Mouse (Mus musculus) G1E (cell line): Measurements from ENCODE around the gene Rasa1. TPM values are rescaled to one million over a fixed set of nuclear protein-coding genes. Genes with fewer than 3 reads are reported as not detected.

ENCODE experiments used
- ATAC-seq: 2 replicates; pipeline ENCODE4 v1.8.0; 2016; ENCODE audit warnings: mild to moderate bottlenecking; ENCODE audit not compliant: insufficient number of reproducible peaks, poor library complexity, low FRiP score, severe bottlenecking; ENCODE audit errors: extremely low read depth
- DNase-seq: peaks from one replicate; pipeline ENCODE4 v3.0.0; 2012; ENCODE audit warnings: low spot score
- H3K27me3 ChIP-seq: 2 replicates; pipeline ENCODE4 v1.6.1; 2012; ENCODE audit warnings: mild to moderate bottlenecking, low read length, inconsistent platforms; ENCODE audit not compliant: insufficient read depth
- H3K36me3 ChIP-seq: replicated peaks from 2 replicates; pipeline ENCODE3; 2012; ENCODE audit warnings: mild to moderate bottlenecking, inconsistent platforms
- H3K4me1 ChIP-seq: 2 replicates; pipeline ENCODE4 v1.6.1; 2012; ENCODE audit warnings: low read depth, low read length, inconsistent platforms, mixed read lengths; ENCODE audit not compliant: insufficient read depth
- H3K4me3 ChIP-seq: 2 replicates; pipeline ENCODE4 v1.5.1; 2012; ENCODE audit warnings: low read depth, mild to moderate bottlenecking, inconsistent platforms, low read length, moderate library complexity, mixed read lengths
- H3K9me3 ChIP-seq: replicated peaks from 2 replicates; pipeline ENCODE4 v1.6.1; 2012; ENCODE audit warnings: inconsistent platforms
- CTCF ChIP-seq: IDR thresholded peaks from 2 replicates; pipeline ENCODE4 v1.5.1; 2012; ENCODE audit warnings: low read depth, low read length, inconsistent platforms, mixed read lengths
- GATA1 ChIP-seq: IDR thresholded peaks from 2 replicates; pipeline ENCODE4 v1.6.1; 2012; ENCODE audit warnings: borderline replicate concordance, low read length, inconsistent platforms, mixed read lengths
- GATA2 ChIP-seq: IDR thresholded peaks from 2 replicates; pipeline ENCODE4 v1.6.1; 2012; ENCODE audit warnings: low read depth, low read length, inconsistent platforms, borderline replicate concordance
- POLR2AphosphoS5 ChIP-seq: IDR thresholded peaks from 2 replicates; pipeline ENCODE4 v1.6.1; 2012; ENCODE audit warnings: low read depth, low read length, inconsistent platforms; ENCODE audit not compliant: insufficient replicate concordance
- TAL1 ChIP-seq: conservative IDR thresholded peaks from 2 replicates; pipeline ENCODE4 v1.6.1; 2012; ENCODE audit warnings: low read depth, low read length, inconsistent platforms, mixed read lengths
- polyA plus RNA-seq: library from polyadenylated mRNA; stranded (reverse); fragments of >175 nt; gene quantifications from 2 replicates; pipeline ENCODE4 v1.2.3, GENCODE M21; 2012
- total RNA-seq, 2 experiments: library from RNA; stranded (forward) in 1 of 2; stranded (reverse) in 1 of 2; fragments of 200-1000 nt in 1 of 2; fragments of >200 nt in 1 of 2; fragmentation: Nextera tagmentation in 1 of 2; gene quantifications; 2 replicates each; pipeline ENCODE4 v1.2.3; 2014 to 2017

The Rasa1 gene
- total and polyA plus RNA-seq, 3 experiments: 14.1 to 270 (median 261) TPM

DNA sequence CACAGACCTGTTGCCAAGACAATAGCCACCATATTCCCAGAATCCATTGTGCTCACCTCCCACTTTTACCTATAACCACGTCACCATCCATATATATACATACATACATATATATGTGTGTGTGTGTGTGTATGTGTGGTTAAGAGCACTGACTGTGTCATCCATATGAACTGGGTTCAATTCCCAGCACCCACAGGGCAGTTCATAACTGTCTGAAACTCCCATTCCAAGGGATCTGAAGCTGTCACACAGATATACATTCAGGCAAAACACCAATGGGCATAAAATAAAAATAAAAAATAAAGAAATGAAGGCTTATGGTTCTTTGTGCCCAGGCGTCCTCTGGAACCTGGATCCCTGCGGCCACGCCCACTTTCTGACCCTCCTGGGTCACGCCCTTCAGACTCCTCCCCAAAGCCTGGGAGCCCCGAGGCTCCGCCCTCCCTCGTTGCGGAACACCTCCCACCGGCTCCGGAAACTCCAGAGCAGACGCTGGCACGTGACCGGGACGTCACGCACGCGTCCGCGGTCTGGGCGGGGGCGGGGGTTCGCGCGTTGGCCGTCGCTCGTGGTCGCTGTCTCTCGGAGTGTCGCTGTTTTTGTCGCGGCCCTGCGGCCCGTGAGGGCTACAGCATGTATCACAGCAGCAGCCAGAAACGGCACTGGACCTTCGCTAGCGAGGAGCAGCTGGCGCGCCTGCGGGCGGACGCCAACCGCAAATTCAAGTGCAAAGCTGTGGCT, 99.9 kb downstream of the Rasa1 start, which contains the start of gene Ccnh:
TSS of gene Ccnh (plus strand) at position 506 of the 741 bp plus-strand sequence.
- ATAC-seq: peak; percentile 96

More for the DNA sequence above, 99.9 kb downstream of the Rasa1 start, which contains the start of gene Ccnh:
- H3K36me3 ChIP-seq: peaks cover 31% of the 10 kb centered on the region
- no peaks in the 10 kb centered on the region for H3K27me3 ChIP-seq
- peaks cover 28% of the 10 kb centered on the region for H3K4me1 ChIP-seq
- DNase-seq: peak; percentile 94
- no peak for TF ChIP-seq GATA2
- TF ChIP-seq POLR2AphosphoS5: no peak
- TF ChIP-seq TAL1: no peak
- no peak for TF ChIP-seq CTCF
- TF ChIP-seq GATA1: no peak
- H3K4me3 ChIP-seq: peak within 1 kb of the TSS; percentile 98
- H3K9me3 ChIP-seq: no peaks in the 10 kb centered on the region

Other genes with a start within 250 kb of the Rasa1 start
- 110 and 136 TPM in 2 replicates for gene Ccnh, start 99.7 kb downstream of the Rasa1 start, total RNA-seq (2014; fragmentation: Nextera tagmentation)
- gene Ccnh, start 99.7 kb downstream of the Rasa1 start, total RNA-seq (2017): 74.5 and 103 TPM in 2 replicates
- 34.7 and 46.2 TPM in 2 replicates for gene Ccnh, start 99.7 kb downstream of the Rasa1 start, polyA plus RNA-seq